Mouse (Mus musculus) layer of hippocampus, postnatal 10 days (tissue): Measurements from ENCODE around the gene Lpar3. TPM values are rescaled to one million over a fixed set of nuclear protein-coding genes. Genes with fewer than 3 reads are reported as not detected.

Source experiments
- DNase-seq, 2 experiments: peaks; one replicate each; pipeline ENCODE4 v3.0.0; 2021; ENCODE audit warnings: low spot score in 2 of 2
- total RNA-seq, 2 experiments: library from RNA; stranded (reverse); gene quantifications; 2 replicates each; pipeline ENCODE4 v1.2.3; 2021

The Lpar3 gene
- total RNA-seq, 2 experiments from 2014 or later, result 0.47 to 0.66 TPM

DNA sequence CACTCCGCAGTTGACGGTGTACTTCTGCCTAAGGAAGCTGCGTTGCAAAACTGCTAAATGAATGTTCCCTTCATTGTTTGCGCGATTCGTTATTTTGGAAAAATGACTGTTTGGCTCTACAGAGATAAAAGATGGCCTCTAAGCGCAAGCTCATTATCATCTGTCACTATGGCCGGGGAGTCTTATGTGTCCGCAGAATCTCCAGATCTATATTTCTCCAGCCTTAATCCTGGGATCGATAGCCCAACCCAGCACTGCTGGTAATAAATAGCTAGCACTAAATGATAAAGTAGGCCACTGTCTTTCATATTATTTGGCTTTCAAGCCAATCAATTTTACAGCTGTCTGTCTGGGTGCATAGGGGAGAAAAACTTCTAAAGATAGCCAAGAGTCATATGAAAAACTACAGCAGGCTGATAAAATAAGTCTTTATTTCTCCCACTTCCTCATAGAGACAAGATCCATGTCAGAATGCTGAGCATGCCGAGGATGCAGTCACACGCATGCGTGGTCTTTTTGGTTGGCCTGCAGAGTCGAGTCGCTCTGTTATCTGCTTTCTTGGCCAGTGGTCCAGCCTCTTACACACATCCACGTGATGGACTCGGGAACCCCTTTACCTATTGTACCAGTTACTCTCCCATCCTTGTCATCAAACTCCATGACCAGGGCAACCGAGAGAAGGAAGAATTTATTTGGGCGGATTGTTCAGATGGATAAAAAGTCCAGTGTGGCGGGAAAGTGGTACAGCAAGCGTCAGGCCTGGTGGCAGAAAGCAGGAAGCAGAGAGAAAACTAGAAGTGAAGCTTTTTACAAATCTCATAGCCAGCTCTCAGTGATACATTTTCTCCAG, 84.0 kb downstream of the Lpar3 start:
- DNase-seq, result peak; percentile 2 to 9

DNA sequence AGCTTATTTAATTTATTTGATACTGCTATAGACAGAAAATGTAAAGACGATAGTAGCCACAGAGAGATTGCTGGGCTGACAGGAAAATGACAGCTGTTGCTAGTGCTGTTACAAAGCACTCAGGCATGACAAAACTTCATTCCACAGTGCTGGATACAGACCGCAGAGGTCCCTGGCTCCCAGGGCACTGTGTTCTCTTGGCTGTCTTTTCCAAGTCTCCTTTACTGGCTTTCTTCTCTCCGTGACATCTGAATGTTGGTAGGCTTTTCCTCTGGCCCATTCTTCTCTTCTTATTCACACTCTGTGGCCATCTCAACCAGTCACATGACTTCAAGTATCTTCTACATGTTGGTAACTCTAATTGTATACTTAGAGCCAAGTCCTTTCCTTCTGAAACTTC, 86.6 kb downstream of the Lpar3 start:
- peak; percentile 1 to 4 for DNase-seq

DNA sequence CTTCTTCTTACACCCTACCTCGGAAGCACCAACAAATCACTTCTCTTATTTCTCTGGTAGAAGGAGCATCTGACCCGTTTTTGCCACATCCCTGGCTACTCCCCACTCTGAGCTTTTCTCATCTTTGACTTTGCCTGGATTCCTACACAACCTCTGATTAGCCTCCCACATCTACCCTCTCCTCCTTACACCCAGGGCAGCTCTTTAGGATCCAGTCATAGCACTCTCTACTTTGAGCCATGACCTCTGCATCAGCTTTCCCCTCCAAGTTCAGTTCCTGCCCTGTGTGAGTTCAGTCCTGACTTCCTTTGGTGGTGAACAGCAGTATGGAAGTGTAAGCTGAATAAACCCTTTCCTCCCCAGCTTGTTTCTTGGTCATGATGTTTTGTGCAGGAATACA, 87.1 kb downstream of the Lpar3 start:
- peak; percentile 1 to 4 for DNase-seq

DNA sequence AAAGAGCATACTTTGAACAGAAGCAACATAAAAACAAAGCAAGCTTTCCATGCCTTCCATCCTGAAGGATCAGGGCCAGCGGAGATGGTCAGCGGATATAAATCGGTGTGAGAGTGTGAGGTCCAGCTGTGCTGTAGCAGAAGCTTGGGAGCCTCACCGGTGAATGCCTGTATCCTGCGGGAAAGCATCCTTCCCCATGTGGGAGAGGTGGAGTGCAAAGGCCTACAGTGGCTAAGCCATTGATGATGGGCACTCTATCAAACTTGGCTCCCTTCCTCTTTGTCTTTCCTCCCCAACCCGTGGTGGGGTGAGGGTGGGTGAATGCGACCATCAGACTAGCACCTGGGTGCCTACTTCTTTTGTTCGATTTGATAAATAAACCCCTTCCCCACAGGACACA, 88.8 kb downstream of the Lpar3 start:
- DNase-seq, result peak; percentile 2 to 8

DNA sequence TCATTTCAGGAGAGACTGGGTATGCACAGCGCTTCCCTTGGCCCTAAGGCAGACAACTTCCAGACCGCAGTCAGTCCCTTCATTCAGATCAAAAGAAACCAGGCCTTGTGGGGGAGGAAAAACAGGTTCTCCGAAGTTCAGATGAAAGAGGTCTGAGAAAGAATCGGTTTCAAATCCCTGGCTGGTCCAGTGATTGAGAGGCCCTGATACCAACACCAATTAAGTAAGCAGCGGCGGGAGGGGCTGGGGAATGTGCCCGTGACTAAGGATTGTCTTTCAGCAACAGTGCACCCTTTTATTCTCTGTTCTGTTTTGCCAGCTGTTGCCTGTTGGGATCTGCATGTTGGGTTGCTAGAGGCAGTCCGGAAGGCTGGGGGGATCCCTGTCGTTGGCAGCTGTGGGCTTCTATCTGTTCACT, 90.4 kb downstream of the Lpar3 start:
- peak; percentile 7 to 12 for DNase-seq

DNA sequence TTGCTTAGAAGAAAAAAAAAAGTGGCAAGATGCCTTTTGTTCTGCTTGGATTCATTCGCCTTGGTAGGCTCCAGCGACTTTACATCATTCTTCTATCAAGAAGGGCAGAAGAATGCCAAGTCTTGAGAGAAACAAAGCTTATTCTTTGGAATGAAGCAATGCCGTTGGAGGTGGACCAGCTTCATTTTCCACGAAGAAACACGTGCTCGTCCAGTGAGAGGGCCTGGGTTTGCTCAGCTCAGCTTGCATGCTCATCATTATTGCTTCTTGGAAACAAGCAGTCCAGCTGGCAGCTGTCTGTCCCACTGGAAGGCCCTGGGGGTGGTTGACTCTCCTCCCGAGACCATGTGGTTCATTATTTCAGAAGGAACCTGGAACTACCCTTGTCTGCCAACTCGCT, 94.7 kb downstream of the Lpar3 start:
- DNase-seq, result peak in 1 of 2 experiments; percentile 9

DNA sequence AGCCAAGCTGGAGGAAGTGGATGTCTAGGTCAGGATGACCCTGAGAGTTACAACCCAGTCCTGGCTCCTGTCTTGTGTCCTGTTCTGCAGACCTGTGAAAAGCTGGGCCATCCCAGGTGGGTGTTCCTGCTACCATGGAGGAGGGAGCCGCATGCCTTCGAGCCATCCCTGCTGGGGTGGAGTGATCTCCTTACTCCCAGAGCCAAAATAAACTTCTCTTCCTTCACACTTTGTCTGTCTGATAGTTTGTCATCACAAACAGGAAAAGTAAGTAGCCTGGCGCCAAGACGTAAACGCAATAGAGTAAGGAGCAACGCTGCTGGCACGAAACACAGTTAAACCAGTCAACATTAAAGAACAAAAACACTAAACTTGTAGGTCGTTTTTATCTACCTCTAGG, 95.5 kb downstream of the Lpar3 start:
- DNase-seq, result peak in 1 of 2 experiments; percentile 3

DNA sequence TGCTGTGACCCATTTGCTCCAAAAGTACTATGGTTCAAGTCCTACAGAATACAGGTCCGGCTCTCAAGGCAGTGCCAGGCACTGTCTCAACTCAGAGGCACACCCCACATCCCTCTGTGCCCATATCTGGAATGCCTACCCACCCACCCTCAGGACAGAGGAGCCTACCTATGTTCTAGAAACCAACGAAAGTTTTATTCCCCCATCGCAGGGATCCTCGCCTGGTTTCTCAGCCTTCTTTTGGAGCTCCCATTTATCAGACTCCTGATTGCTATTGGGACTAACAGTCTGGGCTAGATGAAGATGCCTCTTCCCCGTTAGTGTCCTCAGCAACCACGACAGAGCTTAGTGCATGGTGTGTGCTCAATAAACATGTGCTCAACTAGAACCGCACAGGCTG, 96.6 kb downstream of the Lpar3 start:
- DNase-seq, result peak in 1 of 2 experiments; percentile 9

DNA sequence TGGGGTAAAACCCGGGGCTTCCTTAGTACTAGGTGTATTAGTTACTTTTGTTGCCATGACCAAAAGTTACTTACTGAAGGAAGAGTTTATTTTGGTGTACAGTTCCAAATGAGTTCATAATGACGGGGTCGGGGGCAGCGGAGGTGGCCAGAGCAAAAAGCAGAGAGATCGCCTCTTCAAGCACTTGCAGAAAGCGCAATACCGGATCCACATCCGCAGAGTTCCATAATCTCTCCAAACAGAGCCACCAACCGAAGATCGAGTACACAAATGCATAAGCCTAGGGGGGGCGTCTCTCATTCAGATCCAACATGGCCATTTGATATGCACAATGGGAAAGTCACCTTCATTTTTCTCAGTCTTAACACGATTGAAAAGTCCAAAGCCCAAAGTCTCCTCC, 97.1 kb downstream of the Lpar3 start:
- DNase-seq, result peak in 1 of 2 experiments; percentile 14

DNA sequence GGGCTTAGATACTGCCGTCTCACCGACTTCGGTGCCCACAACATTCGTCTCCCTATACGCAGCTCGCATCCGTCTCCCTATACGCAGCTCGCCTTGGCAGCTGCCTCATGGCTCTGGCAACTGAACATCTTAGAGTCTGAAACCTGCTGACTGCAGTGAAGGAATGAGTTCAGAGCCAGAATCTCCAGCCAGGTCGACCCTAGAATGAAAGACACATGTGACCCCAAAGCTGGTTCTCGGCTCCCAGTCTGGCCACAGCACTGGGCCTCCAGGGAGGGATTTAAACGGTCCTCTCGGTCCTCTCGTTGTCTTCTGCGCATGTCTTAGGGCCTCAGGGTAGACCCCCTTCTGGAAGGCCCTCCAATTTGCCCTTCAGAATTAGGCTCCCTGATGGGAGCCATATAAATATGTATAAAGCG, 97.8 kb downstream of the Lpar3 start:
- peak in 1 of 2 experiments; percentile 11 for DNase-seq

DNA sequence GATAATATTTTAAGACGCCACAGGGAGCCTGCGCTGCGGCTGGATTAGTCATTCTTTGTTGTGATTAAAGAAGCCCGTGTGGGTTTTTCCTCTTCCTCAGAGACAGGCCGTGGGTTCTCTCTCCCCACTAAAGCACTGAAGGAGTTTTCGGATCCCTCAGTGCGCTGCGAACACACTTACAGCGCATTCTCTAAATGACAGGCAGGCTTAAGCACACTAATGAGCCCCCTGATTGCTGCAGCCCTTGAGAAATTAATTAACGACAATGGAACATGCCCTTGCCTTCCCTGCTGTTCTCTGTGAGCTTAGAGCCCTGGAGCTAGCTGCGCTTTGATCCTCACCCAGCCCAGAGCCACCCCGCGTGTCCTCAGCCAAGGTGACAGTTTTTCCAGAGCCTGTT, 98.2 kb downstream of the Lpar3 start:
- DNase-seq, result peak in 1 of 2 experiments; percentile 18

DNA sequence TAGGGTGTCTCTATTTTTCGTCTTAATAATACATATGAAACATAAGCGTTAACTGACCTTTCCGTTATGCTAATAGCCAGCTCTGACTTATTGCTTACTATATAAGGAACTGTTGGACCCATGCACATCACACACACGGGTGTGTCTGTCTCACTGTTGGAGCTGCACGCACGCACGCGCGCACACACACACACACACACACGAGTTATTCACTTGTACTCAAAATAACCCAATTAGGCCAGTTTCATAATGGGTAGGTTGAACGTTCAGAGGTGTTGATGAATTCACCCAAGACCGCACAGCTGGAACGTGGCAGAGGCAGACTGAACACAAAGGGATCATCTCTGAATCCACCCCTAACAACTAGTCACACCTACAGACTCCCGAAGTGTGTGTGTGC, 98.7 kb downstream of the Lpar3 start:
- DNase-seq, result peak in 1 of 2 experiments; percentile 7

DNA sequence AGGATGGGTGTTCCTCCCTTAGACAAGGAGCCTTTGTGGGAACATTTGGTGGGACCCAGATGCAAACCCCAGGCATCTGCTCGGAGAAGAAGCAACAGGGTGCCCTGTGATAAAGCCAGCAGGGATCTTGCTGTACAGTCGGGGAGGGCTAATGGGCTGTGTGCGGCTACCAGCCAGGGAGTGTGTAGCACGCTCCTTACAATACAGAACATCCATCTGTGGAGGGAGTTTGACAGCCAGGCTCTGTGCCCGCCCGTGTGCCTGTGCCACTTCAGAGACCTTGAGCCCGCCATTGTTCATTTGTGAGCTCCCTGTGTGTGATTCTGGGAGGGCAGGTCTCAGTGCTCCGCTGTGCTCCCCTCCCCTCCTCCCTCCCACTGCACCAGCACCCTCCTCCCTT, 104.2 kb downstream of the Lpar3 start:
- DNase-seq, result no peak

DNA sequence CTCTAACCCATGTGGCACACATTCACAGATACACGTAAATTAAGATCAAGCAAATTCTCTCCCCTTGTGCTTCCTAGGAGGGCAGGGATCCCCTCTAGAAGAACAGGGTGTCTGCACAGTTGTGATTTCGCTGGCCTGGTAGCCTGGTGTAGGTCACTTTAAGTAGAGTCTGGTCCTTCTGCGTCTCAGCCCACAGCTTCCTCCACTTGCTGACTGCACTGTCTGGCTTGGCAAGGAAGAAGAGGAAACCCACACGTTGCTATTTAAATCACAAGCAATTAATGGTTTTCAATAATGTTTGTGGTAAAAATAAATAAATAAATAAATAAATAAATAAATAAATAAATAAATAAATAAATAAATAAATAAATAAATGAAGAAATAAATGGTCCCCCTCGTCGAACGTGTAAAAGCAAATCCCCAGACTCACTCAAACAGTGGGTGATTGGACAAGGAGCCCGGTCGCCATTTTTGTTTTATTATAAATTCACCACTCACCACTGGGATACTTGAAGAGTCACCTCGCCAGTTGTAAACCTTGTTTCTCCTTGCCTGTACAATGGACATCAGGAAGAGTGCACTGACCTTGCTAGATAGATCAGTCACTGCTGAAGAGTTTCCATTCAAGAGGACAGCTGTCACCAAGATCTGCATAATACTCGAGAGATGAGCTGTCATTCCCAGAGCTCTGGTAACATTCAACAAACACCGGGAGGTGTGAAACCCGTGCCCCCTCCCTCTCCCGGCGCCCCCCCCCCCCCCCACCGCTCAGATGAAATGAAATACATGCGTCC, 106.2 kb downstream of the Lpar3 start:
- DNase-seq, result no peak

DNA sequence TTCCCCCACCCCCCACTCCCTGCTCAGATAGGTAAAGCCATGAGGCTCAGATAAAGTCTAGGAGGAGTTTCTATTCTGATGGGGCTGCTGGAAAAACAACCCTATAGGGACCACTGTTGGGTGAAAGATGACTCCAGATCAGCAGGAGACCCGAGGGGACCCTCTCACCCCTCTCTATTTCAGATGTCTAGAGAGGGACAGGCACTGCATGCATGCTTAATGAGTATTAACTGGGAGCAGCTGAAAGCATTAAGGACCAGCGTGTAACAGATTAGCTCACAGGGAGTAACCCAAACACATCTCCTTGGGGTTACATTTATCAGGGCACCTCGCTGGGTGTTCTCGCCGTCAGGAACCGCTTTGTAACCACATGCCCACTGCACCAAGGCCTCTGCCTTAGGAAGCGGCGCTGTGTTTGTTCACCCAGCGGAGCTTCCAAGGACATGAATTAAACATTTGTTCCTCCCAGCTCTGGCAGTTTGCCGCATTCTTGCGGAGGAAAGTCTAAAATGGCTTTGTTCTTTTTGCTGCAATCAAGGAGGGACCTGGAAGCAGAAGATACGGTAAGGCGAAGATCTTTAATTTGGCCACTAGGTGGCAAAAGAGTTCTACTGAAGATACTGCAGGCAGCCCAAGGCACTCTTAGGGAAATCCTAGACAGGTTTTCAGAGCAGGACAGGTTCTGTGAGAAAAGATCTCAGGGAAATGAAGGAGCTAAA, 106.9 kb downstream of the Lpar3 start:
- DNase-seq, result peak; percentile 77 to 79

DNA sequence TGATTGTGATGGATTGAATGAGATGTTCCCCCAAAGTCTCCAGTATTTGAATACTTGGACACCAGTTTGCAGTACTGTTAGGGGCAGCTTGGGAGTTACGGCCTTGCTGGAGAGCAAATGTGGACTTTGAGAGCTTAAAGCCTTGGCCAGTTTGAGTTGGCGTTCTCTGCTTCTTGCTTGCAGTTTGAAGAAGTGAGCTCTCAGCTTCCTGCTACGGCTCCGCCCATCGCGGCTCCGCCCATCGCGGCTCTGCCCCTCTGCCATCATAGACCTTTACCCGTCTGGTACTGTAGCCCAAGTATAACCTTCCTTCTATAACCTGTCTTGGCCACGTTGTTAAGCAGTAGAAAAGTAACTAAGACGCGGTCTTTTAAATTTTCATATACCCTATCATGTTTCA, 108.0 kb downstream of the Lpar3 start:
- no peak for DNase-seq

DNA sequence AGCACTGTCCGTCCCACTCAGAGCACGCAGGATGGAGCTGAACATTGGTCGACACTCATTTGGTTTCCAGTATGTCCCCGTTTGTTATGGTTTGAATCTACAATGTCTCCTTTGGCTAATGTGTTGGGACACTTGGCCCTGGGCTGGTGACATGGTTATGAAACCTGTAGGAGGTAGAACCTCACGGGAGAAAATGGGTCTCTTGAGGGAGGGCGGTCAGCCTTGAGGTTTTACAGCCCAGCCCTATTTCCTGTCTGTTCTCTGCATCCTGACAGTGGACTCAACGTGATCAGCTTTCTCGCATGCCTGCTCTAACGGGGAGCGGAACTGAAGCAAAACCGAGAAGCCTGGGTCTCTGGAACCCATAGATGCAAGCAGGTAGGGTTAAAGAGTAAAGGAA, 111.1 kb downstream of the Lpar3 start:
- DNase-seq, result no peak

DNA sequence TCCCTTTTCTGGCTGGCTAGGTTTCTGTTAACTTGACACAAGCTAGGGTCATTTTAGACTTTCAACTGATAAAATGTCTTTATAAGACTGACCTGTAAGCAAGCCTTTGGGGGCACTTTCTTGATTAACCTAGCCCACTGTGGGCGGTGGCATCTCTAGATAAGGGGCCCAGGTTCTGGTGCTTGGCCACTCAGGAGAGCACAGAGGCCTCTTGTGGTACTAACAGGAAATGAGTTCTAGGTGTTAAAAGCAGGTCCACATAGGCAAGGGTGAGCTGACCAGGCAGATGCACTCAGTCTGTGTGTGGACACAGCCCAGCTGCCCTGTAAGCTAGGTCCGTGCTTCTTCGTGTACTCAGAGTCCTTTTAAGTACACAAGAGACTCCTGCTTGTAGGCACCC, 112.5 kb downstream of the Lpar3 start:
- DNase-seq, result no peak

DNA sequence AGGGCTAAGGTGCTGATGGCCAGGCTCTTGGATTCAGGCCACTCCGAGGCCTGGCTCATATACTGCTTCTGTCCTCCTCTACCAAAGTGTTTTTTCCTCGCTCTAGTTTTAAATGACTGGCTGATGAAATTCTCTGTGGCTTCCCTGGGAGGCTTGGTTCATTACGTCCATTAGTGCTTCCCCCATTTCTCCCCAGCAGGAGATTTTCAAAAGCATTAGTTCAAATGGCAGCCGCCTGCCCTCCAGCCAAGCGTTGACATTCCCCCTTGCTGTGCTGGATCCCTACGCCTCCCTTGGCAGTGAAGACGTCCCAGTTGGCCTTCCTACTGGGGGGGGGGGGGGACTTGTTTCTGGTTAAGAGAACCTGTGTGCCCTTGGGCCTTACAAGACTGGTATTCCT, 113.3 kb downstream of the Lpar3 start:
- no peak for DNase-seq
